Mouse (Mus musculus): ENCODE measurements at regions not wholly inside any gene's neighbourhood (a gene's known extent, or its start where the extent isn't known, plus 50 kb on each side); places are given as distances from the start of the nearest gene placed in this dataset.

DNA sequence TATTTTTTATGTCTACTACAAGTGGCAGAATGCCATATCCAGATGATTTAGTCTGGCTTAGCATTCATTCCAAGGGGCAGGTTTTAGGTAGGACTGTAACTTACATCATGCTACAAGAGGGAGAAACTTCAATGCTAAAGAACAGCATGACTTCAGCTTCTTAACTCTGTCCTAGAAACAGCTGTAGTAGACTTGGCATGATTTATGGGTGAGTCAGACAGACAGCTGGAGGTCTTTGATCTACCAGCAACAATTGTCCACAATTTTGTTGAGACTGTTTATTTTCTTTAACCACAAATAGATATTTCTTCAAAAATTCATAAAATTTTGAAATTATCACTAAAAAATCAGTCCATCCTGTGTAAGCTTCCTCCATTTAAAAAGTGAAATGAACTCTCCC, 781.7 kb upstream of the Man1a start:
- Histone ChIP-seq H3K27ac (replicated peaks; ENCODE audit: low read depth, low read length) (no peak overlapping the region), H3K4me1 (ENCODE audit: control insufficient read depth, insufficient read depth, low read length) (no peaks in the 10 kb centered on the region), H3K4me2 (ENCODE audit: low read depth, low read length) (no peak overlapping the region), H3K36me3 (replicated peaks; ENCODE audit: control insufficient read depth, insufficient read depth, low read depth, low read length) (no peaks in the 10 kb centered on the region), H3K9me3 (replicated peaks; ENCODE audit: control insufficient read depth, low read length) (no peaks in the 10 kb centered on the region), H3K9ac (replicated peaks; ENCODE audit: low read length) (no peak overlapping the region), H3K4me3 (ENCODE audit: low read depth, low read length) (no peak overlapping the region), H3K27me3 (ENCODE audit: control insufficient read depth, insufficient read depth, low read length) (no peaks in the 10 kb centered on the region)
- DNase-seq (ENCODE audit: low spot score) = no peak
- ATAC-seq (replicated peaks; ENCODE audit: insufficient number of reproducible peaks, low FRiP score, low TSS enrichment, low read depth) = no peak

DNA sequence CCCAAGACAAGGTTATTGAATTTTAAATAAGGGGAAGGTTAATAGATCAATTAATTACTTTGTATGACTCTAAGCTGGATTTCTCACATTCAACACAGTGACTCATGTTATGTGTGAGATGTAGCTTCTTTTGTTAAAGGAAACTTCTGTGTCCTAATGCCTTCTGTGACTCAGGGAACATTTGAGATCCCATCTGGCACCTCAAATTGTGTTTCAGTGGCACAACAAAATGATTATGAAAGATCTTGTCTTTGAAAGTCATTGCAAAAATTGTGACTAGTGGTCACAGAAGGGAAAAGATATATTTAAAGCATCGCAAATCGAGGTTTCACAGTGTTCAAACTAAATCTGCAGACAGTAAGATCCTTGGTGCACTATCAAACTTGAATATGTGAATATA, 765.2 kb upstream of the Man1a start:
- WGBS = 97% methylated on average over 2 of the region's 2 CpGs
- no peak overlapping the region for H3K9ac ChIP-seq (replicated peaks; ENCODE audit: low read length)
- H3K4me2 ChIP-seq (ENCODE audit: low read depth, low read length) = no peak overlapping the region
- H3K27ac ChIP-seq (replicated peaks; ENCODE audit: low read depth, low read length) = no peak overlapping the region
- H3K4me3 ChIP-seq (ENCODE audit: low read depth, low read length) = no peak overlapping the region
- DNase-seq (ENCODE audit: low spot score) (no peak), ATAC-seq (replicated peaks; ENCODE audit: insufficient number of reproducible peaks, low FRiP score, low TSS enrichment, low read depth) (no peak)
- H3K36me3 ChIP-seq (replicated peaks; ENCODE audit: control insufficient read depth, insufficient read depth, low read depth, low read length) = no peaks in the 10 kb centered on the region
- no peaks in the 10 kb centered on the region for H3K4me1 ChIP-seq (ENCODE audit: control insufficient read depth, insufficient read depth, low read length)
- no peaks in the 10 kb centered on the region for H3K27me3 ChIP-seq (ENCODE audit: control insufficient read depth, insufficient read depth, low read length)
- H3K9me3 ChIP-seq (replicated peaks; ENCODE audit: control insufficient read depth, low read length) = no peaks in the 10 kb centered on the region

DNA sequence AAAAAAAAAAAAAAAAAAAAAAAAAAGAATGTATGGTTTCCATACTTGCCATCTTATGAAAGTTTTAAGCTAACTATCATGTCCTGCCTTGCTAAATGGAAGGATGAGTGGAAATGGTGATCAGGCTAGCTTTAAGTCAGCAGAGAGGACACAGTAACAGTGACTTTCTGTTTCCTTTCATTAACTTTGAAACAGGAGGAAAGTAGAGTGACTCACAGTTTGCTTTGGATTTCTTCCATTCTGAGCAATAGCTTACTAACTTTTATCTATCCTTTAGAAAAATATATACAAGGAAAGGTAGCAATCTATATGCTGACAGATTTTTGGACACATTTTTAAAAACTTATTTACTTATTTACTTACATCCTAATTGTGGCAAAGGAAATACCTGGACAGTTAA, 762.6 kb upstream of the Man1a start:
- H3K36me3 ChIP-seq (replicated peaks; ENCODE audit: control insufficient read depth, insufficient read depth, low read depth, low read length) = no peaks in the 10 kb centered on the region
- H3K4me1 ChIP-seq (ENCODE audit: control insufficient read depth, insufficient read depth, low read length) = no peaks in the 10 kb centered on the region
- DNase-seq (ENCODE audit: low spot score) (no peak), ATAC-seq (replicated peaks; ENCODE audit: insufficient number of reproducible peaks, low FRiP score, low TSS enrichment, low read depth) (no peak)
- no peaks in the 10 kb centered on the region for H3K27me3 ChIP-seq (ENCODE audit: control insufficient read depth, insufficient read depth, low read length)
- H3K4me3 ChIP-seq (ENCODE audit: low read depth, low read length) = no peak overlapping the region
- no peak overlapping the region for H3K4me2 ChIP-seq (ENCODE audit: low read depth, low read length)
- no peaks in the 10 kb centered on the region for H3K9me3 ChIP-seq (replicated peaks; ENCODE audit: control insufficient read depth, low read length)
- H3K27ac ChIP-seq (replicated peaks; ENCODE audit: low read depth, low read length) = no peak overlapping the region
- H3K9ac ChIP-seq (replicated peaks; ENCODE audit: low read length) = no peak overlapping the region

DNA sequence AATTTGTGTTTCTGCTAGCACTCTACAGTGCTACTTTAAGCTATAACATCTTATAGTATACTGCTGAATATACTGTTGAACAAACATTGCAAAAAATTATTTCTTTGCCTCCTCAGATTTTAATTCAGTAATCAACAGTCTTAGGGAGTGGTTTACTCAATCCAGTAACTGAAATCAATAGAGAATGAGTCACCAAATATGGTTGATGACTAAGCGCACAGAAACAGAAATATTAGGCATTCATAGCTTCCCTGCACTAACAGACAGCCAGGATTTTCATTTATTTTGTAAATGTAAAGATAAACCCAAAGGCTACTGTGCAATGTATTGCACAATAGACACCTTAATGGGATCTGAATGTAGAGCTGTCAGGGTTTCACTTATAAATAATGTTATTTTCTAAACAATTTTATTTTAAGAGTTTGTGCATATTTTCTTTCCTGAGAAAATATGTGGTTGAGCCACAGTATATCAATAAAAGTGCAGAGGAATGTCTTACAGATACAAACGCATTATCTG, 738.3 kb upstream of the Man1a start:
- 88% methylated on average over 2 of the region's 2 CpGs for WGBS
- no peaks in the 10 kb centered on the region for H3K27me3 ChIP-seq (ENCODE audit: control insufficient read depth, insufficient read depth, low read length)
- H3K4me2 ChIP-seq (ENCODE audit: low read depth, low read length) = no peak overlapping the region
- H3K36me3 ChIP-seq (replicated peaks; ENCODE audit: control insufficient read depth, insufficient read depth, low read depth, low read length) = no peaks in the 10 kb centered on the region
- H3K4me3 ChIP-seq (ENCODE audit: low read depth, low read length) = no peak overlapping the region
- H3K9me3 ChIP-seq (replicated peaks; ENCODE audit: control insufficient read depth, low read length) = no peaks in the 10 kb centered on the region
- ATAC-seq (replicated peaks; ENCODE audit: insufficient number of reproducible peaks, low FRiP score, low TSS enrichment, low read depth) = no peak
- no peak for DNase-seq (ENCODE audit: low spot score)
- no peak overlapping the region for H3K27ac ChIP-seq (replicated peaks; ENCODE audit: low read depth, low read length)
- no peak overlapping the region for H3K9ac ChIP-seq (replicated peaks; ENCODE audit: low read length)
- H3K4me1 ChIP-seq (ENCODE audit: control insufficient read depth, insufficient read depth, low read length) = no peaks in the 10 kb centered on the region

DNA sequence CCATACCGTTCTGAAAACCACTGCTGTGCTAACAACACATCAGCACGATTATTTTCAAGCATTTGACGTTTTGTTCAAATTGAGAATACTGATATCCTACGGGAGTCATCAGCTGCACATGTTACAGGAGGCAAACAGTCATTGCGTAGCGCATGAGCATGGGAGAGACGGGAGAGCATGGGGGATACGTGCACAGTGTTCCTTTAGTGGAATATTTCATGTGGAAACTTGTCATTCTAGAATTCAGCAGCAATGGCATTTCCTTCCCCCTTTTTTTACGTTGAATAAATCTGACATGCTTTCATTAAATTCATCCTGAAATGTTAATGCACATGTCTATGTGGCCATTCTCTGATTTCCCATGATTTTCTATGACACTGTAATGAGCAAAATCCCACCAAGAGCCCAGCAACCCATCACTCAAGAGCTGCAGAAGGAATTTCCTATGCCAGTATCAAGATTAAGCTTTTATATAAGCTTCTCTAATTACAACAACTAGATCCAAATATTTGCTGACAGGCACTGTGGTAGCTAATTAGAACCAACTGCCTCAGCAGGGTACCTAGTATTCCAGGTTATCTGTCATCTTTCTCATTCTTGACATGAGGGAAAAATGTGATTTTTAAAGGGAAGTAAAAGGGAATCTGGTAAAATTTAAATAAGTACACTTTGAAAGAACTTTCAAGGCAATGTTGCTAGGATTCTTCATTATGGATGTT, 723.2 kb upstream of the Man1a start:
- Histone ChIP-seq H3K4me2 (ENCODE audit: low read depth, low read length) (no peak overlapping the region), H3K27ac (replicated peaks; ENCODE audit: low read depth, low read length) (no peak overlapping the region), H3K9me3 (replicated peaks; ENCODE audit: control insufficient read depth, low read length) (no peaks in the 10 kb centered on the region), H3K27me3 (ENCODE audit: control insufficient read depth, insufficient read depth, low read length) (no peaks in the 10 kb centered on the region), H3K36me3 (replicated peaks; ENCODE audit: control insufficient read depth, insufficient read depth, low read depth, low read length) (no peaks in the 10 kb centered on the region), H3K4me3 (ENCODE audit: low read depth, low read length) (no peak overlapping the region), H3K4me1 (ENCODE audit: control insufficient read depth, insufficient read depth, low read length) (no peaks in the 10 kb centered on the region), H3K9ac (replicated peaks; ENCODE audit: low read length) (no peak overlapping the region)
- DNase-seq (ENCODE audit: low spot score) (peak; percentile 27), ATAC-seq (replicated peaks; ENCODE audit: insufficient number of reproducible peaks, low FRiP score, low TSS enrichment, low read depth) (no peak)
- 70% methylated on average over 9 of the region's 9 CpGs for WGBS

DNA sequence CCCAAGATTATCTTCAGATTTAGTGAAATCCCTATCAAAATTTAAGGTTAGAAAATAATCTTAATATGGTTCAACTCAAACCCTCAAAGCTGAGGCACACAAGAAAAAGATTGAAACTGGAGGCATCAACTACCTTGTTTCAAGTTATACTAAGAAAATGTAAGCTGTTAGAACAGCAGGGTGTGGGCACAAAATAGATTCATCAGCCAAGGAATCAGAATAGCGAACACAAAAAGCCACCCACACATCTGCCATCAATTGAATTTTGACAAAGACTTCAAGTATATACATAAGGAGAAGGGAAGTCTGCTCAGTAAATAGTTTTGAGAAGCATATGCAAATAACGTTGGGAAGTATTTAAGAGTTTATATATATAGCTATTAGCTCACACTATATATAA, 720.9 kb upstream of the Man1a start:
- ATAC-seq (replicated peaks; ENCODE audit: insufficient number of reproducible peaks, low FRiP score, low TSS enrichment, low read depth) (no peak), DNase-seq (ENCODE audit: low spot score) (no peak)
- Histone ChIP-seq H3K4me1 (ENCODE audit: control insufficient read depth, insufficient read depth, low read length) (no peaks in the 10 kb centered on the region), H3K4me3 (ENCODE audit: low read depth, low read length) (no peak overlapping the region), H3K27me3 (ENCODE audit: control insufficient read depth, insufficient read depth, low read length) (no peaks in the 10 kb centered on the region), H3K9me3 (replicated peaks; ENCODE audit: control insufficient read depth, low read length) (no peaks in the 10 kb centered on the region), H3K4me2 (ENCODE audit: low read depth, low read length) (no peak overlapping the region), H3K27ac (replicated peaks; ENCODE audit: low read depth, low read length) (no peak overlapping the region), H3K9ac (replicated peaks; ENCODE audit: low read length) (no peak overlapping the region), H3K36me3 (replicated peaks; ENCODE audit: control insufficient read depth, insufficient read depth, low read depth, low read length) (no peaks in the 10 kb centered on the region)
- WGBS = 78% methylated on average over 2 of the region's 2 CpGs

DNA sequence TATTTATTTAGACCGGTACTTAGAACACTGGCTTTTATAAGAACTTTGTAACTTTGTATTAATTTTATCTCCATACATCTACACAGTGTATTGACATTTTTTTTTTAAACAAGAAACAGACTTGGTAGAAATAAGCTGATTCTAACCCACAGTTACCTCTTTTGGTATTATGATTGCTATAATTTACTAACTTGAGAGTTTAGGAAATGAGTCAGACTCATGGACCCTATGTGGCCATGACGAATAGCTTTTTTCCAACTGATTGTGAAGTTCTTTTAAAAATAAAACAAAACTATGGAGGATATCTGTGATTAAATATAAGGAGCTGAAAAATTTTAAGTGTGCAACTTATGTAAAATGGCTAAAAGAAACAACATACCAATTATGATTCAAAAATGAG, 684.7 kb upstream of the Man1a start:
- no peak overlapping the region for H3K27ac ChIP-seq (replicated peaks; ENCODE audit: low read depth, low read length)
- H3K4me1 ChIP-seq (ENCODE audit: control insufficient read depth, insufficient read depth, low read length) = no peaks in the 10 kb centered on the region
- no peak overlapping the region for H3K9ac ChIP-seq (replicated peaks; ENCODE audit: low read length)
- no peak for ATAC-seq (replicated peaks; ENCODE audit: insufficient number of reproducible peaks, low FRiP score, low TSS enrichment, low read depth)
- DNase-seq (ENCODE audit: low spot score) = no peak
- no peak overlapping the region for H3K4me2 ChIP-seq (ENCODE audit: low read depth, low read length)
- H3K27me3 ChIP-seq (ENCODE audit: control insufficient read depth, insufficient read depth, low read length) = no peaks in the 10 kb centered on the region
- H3K4me3 ChIP-seq (ENCODE audit: low read depth, low read length) = no peak overlapping the region
- H3K36me3 ChIP-seq (replicated peaks; ENCODE audit: control insufficient read depth, insufficient read depth, low read depth, low read length) = no peaks in the 10 kb centered on the region
- 91% methylated on average over 2 of the region's 2 CpGs for WGBS
- H3K9me3 ChIP-seq (replicated peaks; ENCODE audit: control insufficient read depth, low read length) = no peaks in the 10 kb centered on the region

DNA sequence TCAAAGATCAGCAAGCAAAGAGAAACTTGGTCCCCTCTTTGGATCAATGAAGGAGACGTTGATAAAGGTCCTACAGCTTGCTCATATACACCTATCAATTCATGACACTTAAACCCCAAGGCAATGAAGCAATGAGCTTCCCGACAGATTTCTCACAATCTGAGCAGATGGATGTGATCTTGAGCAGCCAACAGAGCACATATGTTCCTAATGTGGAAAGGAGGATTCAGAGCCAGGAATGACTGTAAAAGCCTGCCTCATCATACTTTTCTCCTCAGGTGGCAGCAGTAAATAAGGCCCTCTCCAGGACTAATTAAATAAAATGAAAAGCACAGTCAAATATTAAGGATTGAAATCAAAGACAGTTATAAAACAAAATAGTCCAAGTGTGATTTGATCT, 672.8 kb upstream of the Man1a start:
- no peaks in the 10 kb centered on the region for H3K36me3 ChIP-seq (replicated peaks; ENCODE audit: control insufficient read depth, insufficient read depth, low read depth, low read length)
- no peaks in the 10 kb centered on the region for H3K9me3 ChIP-seq (replicated peaks; ENCODE audit: control insufficient read depth, low read length)
- H3K27ac ChIP-seq (replicated peaks; ENCODE audit: low read depth, low read length) = no peak overlapping the region
- no peak overlapping the region for H3K4me2 ChIP-seq (ENCODE audit: low read depth, low read length)
- no peaks in the 10 kb centered on the region for H3K4me1 ChIP-seq (ENCODE audit: control insufficient read depth, insufficient read depth, low read length)
- no peak overlapping the region for H3K4me3 ChIP-seq (ENCODE audit: low read depth, low read length)
- ATAC-seq (replicated peaks; ENCODE audit: insufficient number of reproducible peaks, low FRiP score, low TSS enrichment, low read depth) (no peak), DNase-seq (ENCODE audit: low spot score) (no peak)
- no peaks in the 10 kb centered on the region for H3K27me3 ChIP-seq (ENCODE audit: control insufficient read depth, insufficient read depth, low read length)
- 83% methylated on average over 2 of the region's 2 CpGs for WGBS
- no peak overlapping the region for H3K9ac ChIP-seq (replicated peaks; ENCODE audit: low read length)
